Mouse (Mus musculus) CH12.LX (cell line): Measurements from ENCODE around the gene Rsl24d1. TPM values are rescaled to one million over a fixed set of nuclear protein-coding genes. Genes with fewer than 3 reads are reported as not detected.

ENCODE experiments used
- DNase-seq: peaks from one replicate; pipeline ENCODE4 v3.0.0-alpha.2; 2013; ENCODE audit errors: extremely low read depth
- H3K27ac ChIP-seq: 2 replicates; pipeline ENCODE4 v1.5.1; 2012; ENCODE audit warnings: low read depth, mild to moderate bottlenecking, control low read depth, moderate library complexity; ENCODE audit not compliant: insufficient read depth
- H3K27me3 ChIP-seq: replicated peaks from 2 replicates; pipeline ENCODE3; 2012; ENCODE audit warnings: inconsistent platforms
- H3K36me3 ChIP-seq, 2 experiments: replicated peaks in 1 of 2; 2 replicates each; pipeline versions ENCODE3 to v1.6.1; 2012; ENCODE audit warnings: inconsistent platforms in 1 of 2, low read length in 1 of 2, mild to moderate bottlenecking in 1 of 2, mixed read lengths in 1 of 2, moderate library complexity in 1 of 2; ENCODE audit not compliant: control insufficient read depth in 1 of 2, insufficient read depth in 1 of 2
- H3K4me1 ChIP-seq, 2 experiments: 2 replicates each; pipeline ENCODE4 v1.6.1; 2012; ENCODE audit warnings: inconsistent platforms in 1 of 2, moderate library complexity in 1 of 2; ENCODE audit not compliant: insufficient read depth in 2 of 2, control insufficient read depth in 1 of 2
- H3K4me2 ChIP-seq: 2 replicates; pipeline ENCODE4 v1.6.1; 2012; ENCODE audit warnings: low read depth, mild to moderate bottlenecking, control low read depth; ENCODE audit not compliant: poor library complexity, insufficient read depth, severe bottlenecking
- H3K4me3 ChIP-seq, 3 experiments: fragments of 150-350 bp in 1 of 3; sonication (generic) in 1 of 3; replicated peaks in 1 of 3; 2 replicates each; pipeline versions ENCODE3 to v1.5.1; 2011 to 2012; ENCODE audit warnings: low read depth in 2 of 3, low read length in 2 of 3, mild to moderate bottlenecking in 2 of 3, moderate library complexity in 2 of 3, control low read depth in 1 of 3, improper control_type of control experiment in 1 of 3, inconsistent platforms in 1 of 3, mixed read lengths in 1 of 3; ENCODE audit not compliant: poor library complexity in 1 of 3
- H3K79me2 ChIP-seq: replicated peaks from 2 replicates; pipeline ENCODE4 v1.6.1; 2012; ENCODE audit warnings: mild to moderate bottlenecking, moderate library complexity; ENCODE audit not compliant: control insufficient read depth, poor library complexity, insufficient read depth, severe bottlenecking; ENCODE audit errors: extremely low read depth
- H3K9ac ChIP-seq: 2 replicates; pipeline ENCODE4 v1.6.1; 2012; ENCODE audit warnings: low read depth, mild to moderate bottlenecking, control low read depth, moderate library complexity; ENCODE audit not compliant: insufficient read depth
- H3K9me3 ChIP-seq: replicated peaks from 2 replicates; pipeline ENCODE3; 2012; ENCODE audit warnings: low read length, inconsistent platforms, mixed read lengths
- BHLHE40 ChIP-seq: IDR thresholded peaks from 2 replicates; pipeline ENCODE4 v1.6.1; 2011; ENCODE audit warnings: mild to moderate bottlenecking, low read depth, low read length, improper control_type of control experiment
- CHD2 ChIP-seq: IDR thresholded peaks from 2 replicates; pipeline ENCODE4 v1.6.1; 2011; ENCODE audit warnings: low read length, improper control_type of control experiment
- CTCF ChIP-seq, 2 experiments: IDR thresholded peaks in 1 of 2; conservative IDR thresholded peaks in 1 of 2; 2 replicates each; pipeline ENCODE4 v1.5.1; 2011 to 2012; ENCODE audit warnings: low read depth in 2 of 2, low read length in 2 of 2, improper control_type of control experiment in 1 of 2, inconsistent platforms in 1 of 2, mild to moderate bottlenecking in 1 of 2, moderate library complexity in 1 of 2
- IRF4 ChIP-seq: IDR thresholded peaks from 2 replicates; pipeline ENCODE4 v1.6.1; 2014; ENCODE audit warnings: low read depth, mild to moderate bottlenecking, inconsistent platforms, low read length, improper control_type of control experiment
- JUN ChIP-seq: IDR thresholded peaks from 2 replicates; pipeline ENCODE4 v1.6.1; 2011; ENCODE audit warnings: low read depth, mild to moderate bottlenecking, low read length, improper control_type of control experiment, moderate library complexity; ENCODE audit not compliant: insufficient read depth
- JUND ChIP-seq: conservative IDR thresholded peaks from 2 replicates; pipeline ENCODE4 v1.6.1; 2011; ENCODE audit warnings: low read depth, low read length, improper control_type of control experiment
- KAT2A ChIP-seq: IDR thresholded peaks from 2 replicates; pipeline ENCODE4 v1.6.1; 2012; ENCODE audit warnings: low read length, improper control_type of control experiment, inconsistent platforms; ENCODE audit not compliant: insufficient replicate concordance
- MAFK ChIP-seq: IDR thresholded peaks from 2 replicates; pipeline ENCODE4 v1.6.1; 2011; ENCODE audit warnings: low read length, improper control_type of control experiment; ENCODE audit not compliant: insufficient replicate concordance
- MAX ChIP-seq: IDR thresholded peaks from 2 replicates; pipeline ENCODE4 v1.6.1; 2011; ENCODE audit warnings: low read length, improper control_type of control experiment
- NELFE ChIP-seq: IDR thresholded peaks from 2 replicates; pipeline ENCODE4 v1.6.1; 2011; ENCODE audit warnings: low read depth, low read length, improper control_type of control experiment
- PAX5 ChIP-seq: IDR thresholded peaks from 2 replicates; pipeline ENCODE4 v1.6.1; 2012; ENCODE audit warnings: low read length, inconsistent platforms, mixed read lengths
- POLR2A ChIP-seq: IDR thresholded peaks from 2 replicates; pipeline ENCODE4 v1.6.1; 2011; ENCODE audit warnings: low read depth, mild to moderate bottlenecking, improper control_type of control experiment, low read length
- SIN3A ChIP-seq: IDR thresholded peaks from 2 replicates; pipeline ENCODE4 v1.6.1; 2012; ENCODE audit warnings: low read length, improper control_type of control experiment, inconsistent platforms
- SMC3 ChIP-seq: IDR thresholded peaks from 2 replicates; pipeline ENCODE4 v1.6.1; 2011; ENCODE audit warnings: low read depth, low read length, improper control_type of control experiment
- UBTF ChIP-seq: IDR thresholded peaks from 2 replicates; pipeline ENCODE4 v1.6.1; 2012; ENCODE audit warnings: low read depth, mild to moderate bottlenecking, inconsistent platforms, low read length, improper control_type of control experiment, moderate library complexity
- USF1 ChIP-seq: IDR thresholded peaks from 2 replicates; pipeline ENCODE4 v1.6.1; 2014; ENCODE audit warnings: low read depth, mild to moderate bottlenecking, inconsistent platforms, low read length, improper control_type of control experiment
- ZC3H11A ChIP-seq: IDR thresholded peaks from 2 replicates; pipeline ENCODE4 v1.6.1; 2012; ENCODE audit warnings: low read depth, mild to moderate bottlenecking, inconsistent platforms, low read length, improper control_type of control experiment
- ZKSCAN1 ChIP-seq: IDR thresholded peaks from 2 replicates; pipeline ENCODE4 v1.6.1; 2012; ENCODE audit warnings: low read depth, inconsistent platforms, low read length, improper control_type of control experiment, borderline replicate concordance
- ZNF384 ChIP-seq: IDR thresholded peaks from 2 replicates; pipeline ENCODE4 v1.6.1; 2012; ENCODE audit warnings: low read depth, low read length, improper control_type of control experiment, inconsistent platforms
- dilution Hi-C: fragments of 300-500 bp; cut with MboI; formaldehyde crosslinking; loops from 2 replicates; pipeline ENCODE4 v1.14.3; 2020; ENCODE audit warnings: low sequenced_read_pairs; ENCODE audit not compliant: extremely low pct_unique_long_range_greater_than_20kb, extremely low pct_ligation_motif_present
- in situ Hi-C: fragments of 300-500 bp; cut with MboI; formaldehyde crosslinking; loops from 3 replicates; pipeline ENCODE4 v1.14.3; 2019; ENCODE audit warnings: low sequenced_read_pairs, low pct_ligation_motif_present, low pct_unique_long_range_greater_than_20kb, mixed read lengths
- polyA plus RNA-seq: library from polyadenylated mRNA; unstranded; fragments of >175 nt; gene quantifications from 2 replicates; pipeline ENCODE4 v1.2.1, GENCODE M21; 2012; ENCODE audit warnings: low read depth; ENCODE audit not compliant: insufficient read length
- total RNA-seq, 2 experiments: library from RNA; depleted of rRNA; stranded (reverse); fragments of 300-350 nt in 1 of 2; fragments of >200 nt in 1 of 2; gene quantifications; 2 replicates each; pipeline ENCODE4 v1.2.3; 2012 to 2014

Gene Rsl24d1
- total and polyA plus RNA-seq, 3 experiments, result 108 to 365 (median 202) TPM

- dilution Hi-C loops, result no loop called here
These were observed 42.1 kb upstream of the Rsl24d1 start for GRCm38 (mm10) chr9:73070971-73071659.

GRCm38 (mm10) chr9:73072426-73072825, 40.8 kb upstream of the Rsl24d1 start:
- dilution Hi-C loops, result no loop called here
- peaks cover 8 to 26% of the 10 kb centered on the region in 2 experiments for H3K4me1 ChIP-seq
- no peaks in the 10 kb centered on the region for H3K27me3 ChIP-seq
- no peaks in the 10 kb centered on the region; the same call in 1 of the 2 replicates for H3K79me2 ChIP-seq
- no peak overlapping the region for H3K4me3 ChIP-seq
- no peak overlapping the region for H3K27ac ChIP-seq
- no peak for DNase-seq
- H3K36me3 ChIP-seq, result peaks cover 6 to 56% of the 10 kb centered on the region in 2 experiments
- in situ Hi-C loops, result no loop called here
- no peak overlapping the region for H3K4me2 ChIP-seq
- no peak overlapping the region for H3K9ac ChIP-seq
- peaks cover 1% of the 10 kb centered on the region for H3K9me3 ChIP-seq
- TF ChIP-seq MAFK (no peak), JUND (no peak), NELFE (no peak), IRF4 (no peak), SIN3A (no peak), MAX (no peak), ZNF384 (no peak), CHD2 (no peak), JUN (no peak), ZC3H11A (no peak), UBTF (no peak), USF1 (no peak), BHLHE40 (no peak), PAX5 (no peak), POLR2A (no peak), ZKSCAN1 (no peak), KAT2A (no peak), CTCF (conservative IDR thresholded peaks at IDR 0.05 in 1 of 2, IDR thresholded peaks at IDR 0.05 in 1 of 2; ENCODE audit: low read depth in 2 of 2, low read length in 2 of 2) (no peak)

More at GRCm38 (mm10) chr9:73070971-73071659, 42.1 kb upstream of the Rsl24d1 start:
- Histone ChIP-seq H3K4me3 (no peak overlapping the region), H3K36me3 (peaks cover 0 to 43% of the 10 kb centered on the region in 2 experiments), H3K27me3 (no peaks in the 10 kb centered on the region), H3K9me3 (peaks cover 1% of the 10 kb centered on the region), H3K9ac (no peak overlapping the region), H3K4me2 (no peak overlapping the region), H3K27ac (no peak overlapping the region), H3K4me1 (peaks cover 8 to 26% of the 10 kb centered on the region in 2 experiments), H3K79me2 (no peaks in the 10 kb centered on the region; the same call in 1 of the 2 replicates)
- in situ Hi-C loops, result no loop called here
- TF ChIP-seq CTCF (conservative IDR thresholded peaks at IDR 0.05 in 1 of 2, IDR thresholded peaks at IDR 0.05 in 1 of 2; ENCODE audit: low read depth in 2 of 2, low read length in 2 of 2) (peak in 1 of 2 experiments; percentile 21; a peak in 2 of 4 replicates), SMC3 (no peak)
- no peak for DNase-seq
